Mouse (Mus musculus) 3T3-L1 (cell line): ENCODE measurements around the gene Prdm11.

Experiments
- DNase-seq: peaks from one replicate; pipeline ENCODE4 v3.0.0-alpha.2; 2015; ENCODE audit warnings: low read depth, low spot score

Gene Prdm11

GRCm38 (mm10) chr2:93046509-93046835 lies 505 bp upstream of the Prdm11 start:
- DNase-seq, result peak; percentile 21

DNA sequence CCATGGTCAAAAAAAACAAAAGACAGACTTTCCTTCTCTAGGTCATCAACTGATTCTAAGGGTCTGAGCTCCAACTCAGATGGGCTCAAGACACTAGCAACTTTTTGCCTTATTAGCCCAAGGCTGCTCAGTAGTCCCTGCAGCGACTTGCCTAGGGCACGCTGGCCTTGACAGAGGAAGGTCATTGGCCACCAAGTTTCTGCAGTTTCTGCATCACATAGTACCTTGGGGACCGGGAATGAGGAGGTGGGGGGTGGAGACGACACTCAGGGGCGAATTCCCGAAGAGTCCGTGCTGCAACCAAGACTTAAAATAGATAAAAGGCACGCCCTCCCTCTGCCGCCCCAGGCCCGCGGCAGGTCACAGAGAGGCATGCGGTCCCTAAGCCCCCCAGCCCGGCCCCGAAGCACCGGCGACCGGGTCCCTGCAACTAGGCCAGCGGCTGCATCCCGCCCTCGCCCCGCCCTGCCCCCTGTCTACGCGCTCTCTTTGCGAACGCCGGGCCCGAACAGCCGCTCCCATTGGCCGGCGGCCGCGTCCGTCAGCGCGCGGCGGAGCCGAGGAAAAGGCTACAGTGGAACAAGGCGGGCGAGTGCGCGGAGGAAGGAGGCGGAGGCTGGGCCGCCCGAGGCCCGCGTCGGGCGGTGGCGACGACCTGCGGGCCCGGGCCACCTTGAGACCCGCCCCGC lies 694 bp downstream of the Prdm11 start:
- peak; percentile 91 for DNase-seq

GRCm38 (mm10) chr2:93043449-93044157 lies 2.4 kb downstream of the Prdm11 start:
- DNase-seq, result no peak

DNA sequence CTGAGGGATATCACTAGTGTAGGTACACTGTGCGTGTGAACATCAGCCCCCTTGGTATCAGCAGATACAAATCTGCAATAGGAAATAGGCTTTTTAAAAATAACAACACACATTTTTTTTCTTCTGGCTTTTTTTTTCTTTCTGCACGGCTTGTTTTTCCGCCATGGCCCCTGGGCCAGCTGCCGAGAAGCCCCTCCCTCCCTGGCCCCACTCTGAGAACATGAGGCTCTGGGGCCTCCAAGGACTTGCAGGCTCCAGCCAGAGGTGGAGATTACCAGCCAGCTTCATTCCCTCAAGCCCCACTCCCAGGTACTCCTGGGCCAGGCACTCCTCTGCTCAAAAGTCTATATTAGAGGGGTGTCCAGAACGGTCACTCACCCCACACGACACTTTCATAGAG lies 4.5 kb downstream of the Prdm11 start:
- no peak for DNase-seq

- no peak for DNase-seq
These were observed 5.1 kb downstream of the Prdm11 start for GRCm38 (mm10) chr2:93040841-93041240.

GRCm38 (mm10) chr2:93039706-93040105 lies 6.3 kb downstream of the Prdm11 start:
- DNase-seq, result no peak

DNA sequence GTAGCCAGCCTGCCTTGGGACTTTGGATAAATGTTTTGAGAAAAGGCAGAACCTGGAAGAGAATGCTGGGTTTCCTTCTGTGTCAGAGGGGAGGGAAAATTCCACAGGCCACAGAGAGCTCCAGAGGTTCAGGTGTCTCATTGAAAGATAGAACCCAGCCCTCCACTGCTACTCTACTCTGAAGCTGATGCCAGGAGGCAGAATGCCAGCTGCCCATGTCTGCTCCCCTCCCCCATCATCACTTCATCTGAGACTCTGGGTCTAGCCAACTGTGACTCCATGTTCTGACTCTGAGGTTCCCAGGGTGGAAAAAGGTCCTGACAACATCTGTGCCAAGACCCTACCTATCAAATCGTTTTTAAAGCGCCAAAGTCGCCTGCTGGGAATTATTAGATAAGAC lies 6.9 kb downstream of the Prdm11 start:
- no peak for DNase-seq

DNA sequence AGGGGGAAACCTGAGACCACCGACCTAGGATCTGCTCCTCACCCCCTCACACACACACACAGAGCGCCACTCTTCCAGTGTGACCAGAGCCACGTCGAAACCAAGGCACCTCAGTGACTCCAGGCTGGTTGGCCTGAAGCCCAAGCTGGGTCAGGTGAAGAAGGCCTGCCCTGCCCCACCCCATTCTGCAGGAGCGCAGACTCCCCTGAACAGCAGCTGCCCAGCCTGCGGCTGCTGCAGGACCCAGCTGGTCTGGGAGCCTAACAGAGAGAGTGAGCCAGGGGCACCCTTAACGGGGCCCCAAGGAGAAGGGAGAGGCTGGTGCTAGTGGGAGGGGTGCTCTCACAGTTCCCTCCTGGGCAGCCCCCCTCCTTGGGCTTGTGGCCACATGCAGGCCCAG lies 10.3 kb downstream of the Prdm11 start:
- DNase-seq, result no peak

DNA sequence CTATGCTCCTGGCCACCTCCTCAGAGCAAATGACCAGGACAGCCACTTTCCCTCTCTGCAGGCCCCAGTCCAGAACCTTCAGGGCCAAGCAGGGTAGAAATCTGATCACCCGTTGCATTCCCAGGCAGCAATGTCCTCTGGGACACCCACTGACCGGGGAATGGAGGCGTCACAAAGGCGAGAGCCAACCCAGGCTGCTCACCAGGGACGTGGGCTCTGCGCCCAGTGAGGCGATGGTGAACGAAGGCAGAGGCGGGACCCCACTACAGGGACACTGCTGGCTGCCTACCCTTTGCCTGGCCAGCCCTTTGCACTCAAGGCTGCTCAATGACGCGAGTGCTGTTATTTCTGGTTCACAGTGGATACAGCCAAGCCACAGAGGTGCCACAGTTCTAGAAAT lies 13.3 kb downstream of the Prdm11 start:
- DNase-seq, result no peak

GRCm38 (mm10) chr2:93032049-93032448 lies 13.9 kb downstream of the Prdm11 start:
- DNase-seq, result no peak

- no peak for DNase-seq
These were observed 14.9 kb downstream of the Prdm11 start for GRCm38 (mm10) chr2:93031021-93031420.

GRCm38 (mm10) chr2:93030101-93030500 lies 15.9 kb downstream of the Prdm11 start:
- DNase-seq, result peak; percentile 47

GRCm38 (mm10) chr2:93029267-93030060 lies 16.5 kb downstream of the Prdm11 start:
- no peak for DNase-seq

DNA sequence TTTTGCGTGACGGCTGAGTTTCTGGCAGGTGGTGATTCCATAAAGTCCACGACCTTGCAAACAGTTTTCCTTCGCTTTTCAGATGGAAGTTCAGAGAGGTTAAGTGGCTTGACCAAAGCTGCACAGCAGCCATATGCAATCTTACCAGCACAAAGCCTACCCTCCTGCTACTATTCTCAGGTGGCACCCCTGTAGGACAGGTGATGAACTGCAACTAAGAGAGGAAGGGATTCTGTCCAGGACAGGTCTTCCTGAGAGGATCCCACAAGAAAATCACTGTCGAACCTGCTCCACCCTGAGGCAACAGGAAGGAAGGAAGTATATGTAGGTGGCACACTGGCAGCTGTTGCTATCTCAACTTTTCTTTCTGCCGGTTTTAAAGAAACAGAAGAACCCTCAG lies 17.1 kb downstream of the Prdm11 start:
- no peak for DNase-seq

DNA sequence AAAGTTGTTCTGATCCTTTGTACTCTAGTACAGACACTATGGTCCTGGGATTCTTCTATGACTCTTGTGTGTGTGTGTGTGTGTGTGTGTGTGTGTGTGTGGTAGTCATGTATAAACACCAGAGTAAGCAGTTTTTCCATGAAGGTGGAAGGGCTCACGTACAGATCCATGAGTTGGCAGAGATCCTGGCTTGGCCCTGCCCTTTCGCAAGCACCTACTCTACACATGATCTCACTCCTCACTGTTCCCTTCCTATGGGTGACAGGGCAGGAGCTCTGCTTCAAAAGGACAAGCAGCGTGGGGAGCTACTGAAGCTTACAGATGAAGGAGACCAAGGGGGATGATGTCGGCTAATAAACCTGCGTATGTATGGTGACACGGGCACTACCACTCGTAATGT lies 18.3 kb downstream of the Prdm11 start:
- no peak for DNase-seq

DNA sequence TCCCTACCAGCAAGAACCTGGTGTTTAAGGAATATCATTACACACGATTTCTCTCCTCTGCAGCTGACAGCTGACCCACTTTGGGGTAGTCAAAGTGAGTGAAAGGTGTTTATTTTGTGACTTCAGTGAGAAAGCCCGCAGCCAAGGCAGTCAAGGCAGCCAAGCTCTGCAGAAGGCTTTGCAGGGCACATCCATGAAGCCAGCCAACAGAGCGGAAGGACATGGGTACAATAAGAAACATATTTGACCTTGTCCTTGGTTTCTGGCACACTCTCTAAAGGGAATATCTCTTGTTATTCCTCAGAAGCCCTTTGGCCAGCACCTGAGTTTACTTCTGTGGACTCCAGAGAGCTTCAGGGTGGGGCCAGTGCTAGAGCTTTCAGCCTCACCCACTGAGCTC lies 21.5 kb downstream of the Prdm11 start:
- no peak for DNase-seq

- no peak for DNase-seq
These were observed 27.1 kb downstream of the Prdm11 start for GRCm38 (mm10) chr2:93018854-93019253.

GRCm38 (mm10) chr2:93017151-93017550 lies 28.8 kb downstream of the Prdm11 start:
- no peak for DNase-seq

DNA sequence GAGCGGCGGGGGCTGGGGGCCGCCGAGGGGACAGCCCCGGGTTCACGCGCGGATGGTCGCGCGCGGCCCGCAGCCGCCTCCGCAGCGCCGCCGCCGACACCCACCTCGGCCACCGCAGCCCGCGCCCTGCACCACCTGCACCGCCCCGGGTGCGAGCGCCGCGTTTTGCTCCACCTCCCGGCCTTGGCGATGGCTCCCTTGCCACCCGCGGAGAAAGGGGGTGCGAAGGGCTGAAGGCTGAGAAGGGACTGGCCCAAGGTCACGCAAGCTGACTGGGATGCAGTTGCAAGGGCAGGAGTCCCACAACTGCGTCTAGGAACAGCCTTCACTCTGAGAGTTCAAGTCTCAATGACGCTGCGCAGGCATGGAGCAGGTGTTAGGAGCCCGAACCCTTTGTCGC lies 30.9 kb downstream of the Prdm11 start:
- DNase-seq, result no peak

GRCm38 (mm10) chr2:93014093-93014937 lies 31.7 kb downstream of the Prdm11 start:
- DNase-seq, result peak; percentile 64

GRCm38 (mm10) chr2:93013415-93014092 lies 32.4 kb downstream of the Prdm11 start:
- no peak for DNase-seq
